Mouse (Mus musculus) erythroblast, embryonic 14.5 days (primary cell): ENCODE results near the gene Nup50.

ENCODE experiments used
- GATA1 ChIP-seq: IDR thresholded peaks from 2 replicates; pipeline ENCODE4 v1.6.1; 2012; ENCODE audit warnings: low read length, inconsistent platforms, mixed read lengths
- TAL1 ChIP-seq: IDR thresholded peaks from 3 replicates; pipeline ENCODE4 v1.6.1; 2012; ENCODE audit warnings: low read length, inconsistent platforms, mixed read lengths

- no peak for TF ChIP-seq GATA1
- no peak for TF ChIP-seq TAL1
Measured at GRCm38 (mm10) chr15:84942647-84943285, 19.6 kb downstream of the Nup50 start.
